In the genomic region with DNA sequence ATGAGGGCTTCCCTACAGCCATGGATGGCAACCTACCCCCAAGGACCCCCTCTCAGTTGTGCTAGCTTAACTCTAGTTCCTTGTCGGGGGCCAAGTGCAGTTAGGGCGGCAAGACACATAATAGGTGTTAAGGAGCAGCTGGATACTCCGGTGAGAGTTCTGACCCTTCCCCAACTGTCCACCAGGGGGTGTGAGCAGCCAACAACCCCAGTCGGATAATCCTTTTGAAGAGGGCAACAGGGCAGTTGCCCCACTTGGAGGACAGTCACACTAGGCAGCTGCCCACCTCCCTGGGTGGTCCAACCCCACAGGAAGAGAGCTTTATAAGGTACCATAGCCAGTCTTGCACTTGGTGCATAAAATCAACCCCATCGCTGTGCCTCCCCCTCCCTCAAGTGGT, we compare ENCODE assay signal across 8 mouse cellular contexts. TPM values are rescaled to one million over a fixed set of nuclear protein-coding genes. Genes with fewer than 3 reads are reported as not detected.
DNase-seq lines count a peak whose midpoint lies in the region; ATAC-seq and TF ChIP-seq lines count a peak whose summit lies in the region.

No protein-coding gene starts in this region.

- H3K9me3 ChIP-seq in kidney, embryonic 16.5 days (ENCODE audit: low read length): no peaks in the 10 kb centered on the region
- H3K9me3 ChIP-seq in ES-E14 (ENCODE audit: control insufficient read depth, insufficient read depth, low read depth, low read length): no peaks in the 10 kb centered on the region
- H3K9me3 ChIP-seq in lung, postnatal 0 days (ENCODE audit: low read length): no peaks in the 10 kb centered on the region

- in situ Hi-C loops in ES-E14 (cut with MboI; ENCODE audit: low sequenced_read_pairs in 2 of 2, unreplicated experiment in 2 of 2): no loop called here

- DNase-seq in kidney, adult 2 months: peak; percentile 18
- DNase-seq in ES-E14 (ENCODE audit: low read depth, low spot score): peak; percentile 27
- peak; percentile 37 for DNase-seq in c-Kit-positive CD71-negative TER-119-negative erythroid progenitor cells, embryonic 14.5 days (ENCODE audit: low read depth)
- DNase-seq in lung, postnatal 0 days (ENCODE audit: low spot score): peak; percentile 41
- no peak for DNase-seq in ovary, postnatal 10 days (ENCODE audit: low spot score)
- no peak for DNase-seq in ovary, postnatal 36 days (ENCODE audit: low spot score)
- no peak for DNase-seq in layer of hippocampus, postnatal 14 days (ENCODE audit: low spot score in 2 of 2)

- no peaks in the 10 kb centered on the region for H3K36me3 ChIP-seq in kidney, adult 2 months (ENCODE audit: control insufficient read depth, insufficient read depth, low read length)
- H3K36me3 ChIP-seq in kidney, embryonic 16.5 days (ENCODE audit: insufficient read depth, low read length): no peaks in the 10 kb centered on the region
- no peaks in the 10 kb centered on the region for H3K36me3 ChIP-seq in ES-E14 (ENCODE audit: control insufficient read depth, insufficient read depth, low read length, poor library complexity, severe bottlenecking)
- no peaks in the 10 kb centered on the region for H3K36me3 ChIP-seq in lung, postnatal 0 days (ENCODE audit: insufficient read depth, low read length)

- H3K27me3 ChIP-seq in kidney, adult 2 months (replicated peaks; ENCODE audit: control insufficient read depth, insufficient read depth, low read length): no peaks in the 10 kb centered on the region
- no peaks in the 10 kb centered on the region for H3K27me3 ChIP-seq in kidney, embryonic 16.5 days (ENCODE audit: insufficient read depth, low read length)
- H3K27me3 ChIP-seq in lung, postnatal 0 days (replicated peaks; ENCODE audit: insufficient read depth, low read length): no peaks in the 10 kb centered on the region

- H3K4me3 ChIP-seq in kidney, adult 2 months (ENCODE audit: insufficient read depth, low read depth, low read length): no peak overlapping the region
- no peak overlapping the region for H3K4me3 ChIP-seq in kidney, embryonic 16.5 days (ENCODE audit: low read length)
- H3K4me3 ChIP-seq in ES-E14 (ENCODE audit: insufficient read depth in 1 of 2, low read depth in 1 of 2, low read length in 2 of 2, poor library complexity in 1 of 2, severe bottlenecking in 1 of 2): no peak overlapping the region
- H3K4me3 ChIP-seq in lung, postnatal 0 days (ENCODE audit: low read depth, low read length): no peak overlapping the region

- H3K4me1 ChIP-seq in kidney, adult 2 months (ENCODE audit: control insufficient read depth, insufficient read depth, low read length): no peaks in the 10 kb centered on the region
- H3K4me1 ChIP-seq in kidney, embryonic 16.5 days (ENCODE audit: insufficient read depth, low read length): peaks cover 12% of the 10 kb centered on the region; the same call in 1 of the 2 replicates
- no peaks in the 10 kb centered on the region for H3K4me1 ChIP-seq in ES-E14 (ENCODE audit: control insufficient read depth in 2 of 2, insufficient read depth in 2 of 2, low read length in 2 of 2, poor library complexity in 1 of 2)
- no peaks in the 10 kb centered on the region for H3K4me1 ChIP-seq in lung, postnatal 0 days (ENCODE audit: insufficient read depth, low read depth, low read length)

- H3K4me2 ChIP-seq in kidney, embryonic 16.5 days (replicated peaks; ENCODE audit: low read depth, low read length): no peak overlapping the region
- H3K4me2 ChIP-seq in lung, postnatal 0 days (replicated peaks; ENCODE audit: low read depth, low read length): no peak overlapping the region

- ATAC-seq in kidney, embryonic 16.5 days (ENCODE audit: low FRiP score, low TSS enrichment): no peak
- ATAC-seq in lung, postnatal 0 days: no peak

- H3K27ac ChIP-seq in kidney, adult 2 months (ENCODE audit: insufficient read depth, low read depth, low read length): no peak overlapping the region
- no peak overlapping the region for H3K27ac ChIP-seq in kidney, embryonic 16.5 days (ENCODE audit: low read length)
- no peak overlapping the region for H3K27ac ChIP-seq in ES-E14 (ENCODE audit: insufficient read depth, low read depth, low read length, poor library complexity, severe bottlenecking)
- no peak overlapping the region for H3K27ac ChIP-seq in lung, postnatal 0 days (ENCODE audit: low read length)

- TF ChIP-seq POLR2A in kidney, adult 2 months (IDR thresholded peaks at IDR 0.05; ENCODE audit: low read depth, low read length): no peak

- TF ChIP-seq CTCF in kidney, adult 2 months (conservative IDR thresholded peaks at IDR 0.05; ENCODE audit: insufficient read depth, insufficient read length, low read depth, low read length): peak; percentile 80
- TF ChIP-seq CTCF in lung, postnatal 0 days (IDR thresholded peaks at IDR 0.05): peak; percentile 83

- H3K9ac ChIP-seq in kidney, embryonic 16.5 days (replicated peaks; ENCODE audit: low read length): no peak overlapping the region
- no peak overlapping the region for H3K9ac ChIP-seq in ES-E14 (ENCODE audit: insufficient read depth, low read depth, low read length, poor library complexity, severe bottlenecking)
- no peak overlapping the region for H3K9ac ChIP-seq in lung, postnatal 0 days (replicated peaks; ENCODE audit: low read depth)

- WGBS in kidney, adult 2 months: 40% methylated on average over 5 of the region's 5 CpGs
- 40% methylated on average over 5 of the region's 5 CpGs for WGBS in kidney, embryonic 16.5 days
- 34% methylated on average over 5 of the region's 5 CpGs for WGBS in lung, postnatal 0 days

- no peak for TF ChIP-seq EP300 in lung, postnatal 0 days (IDR thresholded peaks at IDR 0.05)

TF ChIP-seq in ES-E14, 5 proteins besides CTCF, POLR2A, EP300 and RAD21:
- no peak for TF ChIP-seq CHD2 (IDR thresholded peaks at IDR 0.05; ENCODE audit: low read depth, low read length)
- no peak for TF ChIP-seq HCFC1 (IDR thresholded peaks at IDR 0.05; ENCODE audit: borderline replicate concordance, insufficient read depth, low read length)
- no peak for TF ChIP-seq ZC3H11A (IDR thresholded peaks at IDR 0.05; ENCODE audit: borderline replicate concordance, low read depth, low read length)
- TF ChIP-seq MAFK (IDR thresholded peaks at IDR 0.05; ENCODE audit: insufficient read depth, low read depth, low read length): no peak
- no peak for TF ChIP-seq ZNF384 (IDR thresholded peaks at IDR 0.05; ENCODE audit: low read depth, low read length)

RNA-seq across cellular contexts. Expression of a gene that starts 46.2 kb away (rescaled TPM):
- not detected in 2 replicates for polyA plus RNA-seq in kidney, adult 2 months (2012; rRNA removed)
- 0.14 and 0.22 TPM in 2 replicates for polyA plus RNA-seq in kidney, embryonic 16.5 days (2015; fragmentation: Nextera tagmentation; extraction: Ambion mirVana)
- not detected in 2 replicates for total RNA-seq in ES-E14 (2012; rRNA removed)
- polyA plus RNA-seq in lung, postnatal 0 days (2015; fragmentation: Nextera tagmentation; extraction: Ambion mirVana): 0.86 and 1.6 TPM in 2 replicates
- total RNA-seq in layer of hippocampus, postnatal 14 days (2021): under 1 TPM; 0.58 to 0.69 TPM

Comparison
In these comparisons a context has a peak if more than half of its experiments do, and no peak if none do; other contexts are left out.
1. DNase-seq: peak in kidney, adult 2 months (single experiment), ES-E14 (single experiment), c-Kit-positive CD71-negative TER-119-negative erythroid progenitor cells, embryonic 14.5 days (single experiment) and lung, postnatal 0 days (single experiment); none in ovary, postnatal 10 days (single experiment), ovary, postnatal 36 days (single experiment) and layer of hippocampus, postnatal 14 days (0 of 2).